Mouse (Mus musculus) small intestine, adult 2 months (tissue): ENCODE results near the gene Cygb.

Experiments
- CTCF ChIP-seq: fragments of 200-500 bp; IDR thresholded peaks from 2 replicates; pipeline ENCODE4 v1.5.1; 2012; ENCODE audit warnings: low read depth, mild to moderate bottlenecking, control low read depth, inconsistent platforms, low read length, moderate library complexity, mixed read lengths; ENCODE audit not compliant: insufficient replicate concordance, insufficient read length; ENCODE audit errors: extremely low read depth
- POLR2A ChIP-seq: fragments of 200-500 bp; IDR thresholded peaks from 2 replicates; pipeline ENCODE4 v1.6.1; 2012; ENCODE audit warnings: low read depth, mild to moderate bottlenecking, control low read depth, inconsistent platforms, low read length, moderate library complexity

DNA sequence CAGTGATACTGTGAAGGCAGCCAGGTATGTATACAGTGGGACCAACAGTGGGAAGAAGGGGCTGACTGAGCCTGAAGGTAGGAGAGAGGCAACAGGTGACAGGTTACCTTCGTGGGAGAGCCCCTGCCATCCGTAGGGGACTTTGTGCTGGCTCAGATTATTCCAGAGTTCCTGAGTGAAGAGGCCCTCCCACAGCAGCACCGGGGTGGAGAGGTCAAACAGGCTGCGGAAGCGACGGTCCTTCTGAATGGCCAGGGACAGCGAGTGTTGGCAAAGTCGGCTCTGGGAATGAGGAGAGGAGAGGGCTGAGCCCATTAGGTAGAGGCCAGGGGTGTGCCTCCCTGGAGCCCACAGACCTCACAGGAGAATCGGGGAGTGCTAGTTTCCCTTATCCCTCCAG, 31.6 kb upstream of the Cygb start:
- TF ChIP-seq CTCF (no peak), POLR2A (no peak)
